Mouse (Mus musculus) bone marrow macrophage, adult 2 months (primary cell): ENCODE measurements at regions not wholly inside any gene's neighbourhood (a gene's known extent, or its start where the extent isn't known, plus 50 kb on each side); places are given as distances from the start of the nearest gene placed in this dataset.

ENCODE experiments used
- CTCF ChIP-seq: IDR thresholded peaks from 2 replicates; pipeline ENCODE4 v1.5.1; 2012; ENCODE audit warnings: low read depth, mild to moderate bottlenecking, low read length, moderate library complexity
- POLR2A ChIP-seq: IDR thresholded peaks from 2 replicates; pipeline ENCODE4 v1.6.1; 2012; ENCODE audit warnings: mild to moderate bottlenecking, low read depth, low read length, borderline replicate concordance

DNA sequence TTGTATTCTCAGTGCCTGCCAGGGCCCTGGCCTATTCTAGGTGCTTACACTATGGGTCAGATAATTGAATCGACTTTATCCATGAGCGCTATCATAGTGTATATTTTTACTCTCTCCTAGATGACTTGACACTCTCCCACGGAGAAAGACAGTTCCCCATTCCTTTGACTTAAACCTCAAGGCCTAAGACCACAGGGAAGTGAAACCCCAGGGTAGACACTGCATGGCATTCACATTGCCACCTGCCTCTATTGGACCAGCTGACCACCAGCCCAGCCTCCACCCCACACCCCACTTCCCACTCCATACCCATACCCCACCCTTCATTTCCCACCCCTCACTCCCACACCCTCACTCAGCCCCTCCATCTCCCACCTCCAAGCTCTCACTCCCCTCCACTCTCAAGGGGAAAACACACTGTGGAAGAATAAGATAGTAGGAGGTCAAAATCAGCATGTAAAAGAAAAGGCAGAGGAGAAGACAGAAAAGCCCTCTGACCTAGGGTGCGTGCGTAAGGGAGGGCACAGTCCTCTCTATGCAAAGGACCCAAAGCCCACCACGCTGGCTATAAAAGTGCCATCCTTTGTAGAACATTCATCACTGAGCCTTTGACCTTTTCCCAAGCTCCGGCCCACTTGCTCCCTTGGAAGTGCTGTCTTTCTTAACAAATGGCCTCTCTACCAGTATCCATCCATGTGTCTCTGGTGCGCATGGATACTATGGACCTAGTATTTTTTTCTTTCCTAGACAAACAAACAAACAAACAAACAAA is 257.4 kb upstream of the Hs6st1 start:
- TF ChIP-seq CTCF (no peak), POLR2A (no peak)
